Mouse (Mus musculus): ENCODE data around the gene Vps16. TPM values are rescaled to one million over a fixed set of nuclear protein-coding genes. Genes with fewer than 3 reads are reported as not detected.

Vps16 gene
- polyA plus RNA-seq, 1 experiment from 2014 or later: 105 TPM

- Histone ChIP-seq H3K9me3 (no peaks in the 10 kb centered on the region), H3K9ac (no peak overlapping the region), H3K4me2 (no peak overlapping the region), H3K27me3 (peaks cover 3% of the 10 kb centered on the region; the same call in 1 of the 2 replicates), H3K36me3 (peaks cover 9% of the 10 kb centered on the region), H3K4me3 (no peak overlapping the region), H3K4me1 (peaks cover 25% of the 10 kb centered on the region), H3K27ac (no peak overlapping the region)
- 90% methylated on average over 1 of the region's 1 CpGs for WGBS
- no peak for ATAC-seq (ENCODE audit: insufficient number of reproducible peaks, insufficient read depth, low FRiP score, low TSS enrichment, low read depth)
Measured at GRCm38 (mm10) chr2:130400046-130400445, 24.1 kb upstream of the Vps16 start.

GRCm38 (mm10) chr2:130401891-130402290 is 22.2 kb upstream of the Vps16 start:
- H3K9me3 ChIP-seq: no peaks in the 10 kb centered on the region

GRCm38 (mm10) chr2:130404939-130405338 is 19.2 kb upstream of the Vps16 start, which contains the start of the genes Gm28372 and 1700020A23Rik:
Gene Gm28372 (plus strand): TSS chr2:130405239.
Gene 1700020A23Rik (plus strand): TSS chr2:130405259.
- no peak for ATAC-seq (ENCODE audit: insufficient number of reproducible peaks, insufficient read depth, low FRiP score, low TSS enrichment, low read depth)
- Histone ChIP-seq H3K36me3 (no peaks in the 10 kb centered on the region), H3K27me3 (no peaks in the 10 kb centered on the region; the same call in 1 of the 2 replicates), H3K9me3 (no peaks in the 10 kb centered on the region), H3K4me1 (peaks cover 22% of the 10 kb centered on the region), H3K4me2 (no peak within 1 kb of the TSS), H3K4me3 (no peak within 1 kb of the TSS), H3K9ac (no peak within 1 kb of the TSS), H3K27ac (no peak within 1 kb of the TSS)
- 89% methylated on average over 1 of the region's 1 CpGs for WGBS

More at GRCm38 (mm10) chr2:130401891-130402290, 22.2 kb upstream of the Vps16 start:
- Histone ChIP-seq H3K9ac (no peak overlapping the region), H3K27me3 (peaks cover 3% of the 10 kb centered on the region; the same call in 1 of the 2 replicates), H3K4me2 (no peak overlapping the region), H3K27ac (no peak overlapping the region), H3K36me3 (no peaks in the 10 kb centered on the region), H3K4me1 (peaks cover 16% of the 10 kb centered on the region), H3K4me3 (no peak overlapping the region)
- no peak for ATAC-seq (ENCODE audit: insufficient number of reproducible peaks, insufficient read depth, low FRiP score, low TSS enrichment, low read depth)
- WGBS: 79% methylated on average over 4 of the region's 4 CpGs

- Histone ChIP-seq H3K4me2 (no peak within 1 kb of the TSS), H3K27ac (no peak within 1 kb of the TSS), H3K4me3 (no peak within 1 kb of the TSS), H3K4me1 (peaks cover 20% of the 10 kb centered on the region), H3K9ac (0 out of 2 replicates have a peak within 1 kb of the TSS, but pooled peaks have one; percentile 6), H3K27me3 (no peaks in the 10 kb centered on the region; the same call in 1 of the 2 replicates), H3K9me3 (no peaks in the 10 kb centered on the region), H3K36me3 (no peaks in the 10 kb centered on the region)
- 77% methylated on average over 2 of the region's 2 CpGs for WGBS
- ATAC-seq (ENCODE audit: insufficient number of reproducible peaks, insufficient read depth, low FRiP score, low TSS enrichment, low read depth): no peak
Measured at GRCm38 (mm10) chr2:130406178-130406577, 18.0 kb upstream of the Vps16 start, which contains the start of gene Tmem239. Gene Tmem239 (plus strand): TSS chr2:130406478.

- Histone ChIP-seq H3K4me2 (0 out of 2 replicates have a peak overlapping the region, but pooled peaks have one; percentile 9), H3K27ac (peak overlapping the region; percentile 72), H3K4me3 (no peak overlapping the region), H3K9me3 (no peaks in the 10 kb centered on the region), H3K27me3 (no peaks in the 10 kb centered on the region; the same call in 1 of the 2 replicates), H3K9ac (no peak overlapping the region), H3K4me1 (peaks cover 34% of the 10 kb centered on the region), H3K36me3 (no peaks in the 10 kb centered on the region)
- ATAC-seq (ENCODE audit: insufficient number of reproducible peaks, insufficient read depth, low FRiP score, low TSS enrichment, low read depth): peak; percentile 53
- 6% methylated on average over 6 of the region's 6 CpGs for WGBS
Measured at GRCm38 (mm10) chr2:130408194-130408593, 15.9 kb upstream of the Vps16 start.

- H3K4me2 ChIP-seq: no peak overlapping the region
- H3K27ac ChIP-seq: peak overlapping the region; percentile 74
- H3K27me3 ChIP-seq: no peaks in the 10 kb centered on the region
- H3K9me3 ChIP-seq: no peaks in the 10 kb centered on the region
- no peaks in the 10 kb centered on the region for H3K36me3 ChIP-seq
- no peak overlapping the region for H3K4me3 ChIP-seq
- ATAC-seq (ENCODE audit: insufficient number of reproducible peaks, insufficient read depth, low FRiP score, low TSS enrichment, low read depth): peak; percentile 81
- WGBS: 31% methylated on average over 16 of the region's 16 CpGs
- no peak overlapping the region for H3K9ac ChIP-seq
- peaks cover 33% of the 10 kb centered on the region for H3K4me1 ChIP-seq
Measured at GRCm38 (mm10) chr2:130411558-130412495, 12.3 kb upstream of the Vps16 start.

- 84% methylated on average over 3 of the region's 3 CpGs for WGBS
- Histone ChIP-seq H3K27ac (peak overlapping the region; percentile 73), H3K4me3 (no peak overlapping the region), H3K9me3 (no peaks in the 10 kb centered on the region), H3K4me1 (peaks cover 25% of the 10 kb centered on the region), H3K36me3 (no peaks in the 10 kb centered on the region), H3K4me2 (no peak overlapping the region), H3K27me3 (no peaks in the 10 kb centered on the region), H3K9ac (no peak overlapping the region)
- no peak for ATAC-seq (ENCODE audit: insufficient number of reproducible peaks, insufficient read depth, low FRiP score, low TSS enrichment, low read depth)
Measured at GRCm38 (mm10) chr2:130412775-130413174, 11.4 kb upstream of the Vps16 start.

GRCm38 (mm10) chr2:130414094-130414856 is 9.9 kb upstream of the Vps16 start:
- H3K27me3 ChIP-seq: no peaks in the 10 kb centered on the region

GRCm38 (mm10) chr2:130421781-130422620 is 2.1 kb upstream of the Vps16 start:
- Histone ChIP-seq H3K9ac (no peak overlapping the region), H3K27ac (no peak overlapping the region), H3K4me2 (0 out of 2 replicates have a peak overlapping the region, but pooled peaks have one; percentile 1), H3K4me3 (no peak overlapping the region), H3K27me3 (no peaks in the 10 kb centered on the region), H3K4me1 (peaks cover 38% of the 10 kb centered on the region), H3K9me3 (no peaks in the 10 kb centered on the region), H3K36me3 (peaks cover 28% of the 10 kb centered on the region)
- no peak for ATAC-seq (ENCODE audit: insufficient number of reproducible peaks, insufficient read depth, low FRiP score, low TSS enrichment, low read depth)
- whole genome bisulfite sequencing: 96% methylated on average over 26 of the region's 26 CpGs

More at GRCm38 (mm10) chr2:130414094-130414856, 9.9 kb upstream of the Vps16 start:
- H3K27ac ChIP-seq: no peak overlapping the region
- H3K9me3 ChIP-seq: no peaks in the 10 kb centered on the region
- H3K36me3 ChIP-seq: peaks cover 7% of the 10 kb centered on the region
- H3K9ac ChIP-seq: no peak overlapping the region
- H3K4me2 ChIP-seq: no peak overlapping the region
- H3K4me3 ChIP-seq: no peak overlapping the region
- H3K4me1 ChIP-seq: peaks cover 17% of the 10 kb centered on the region
- no peak for ATAC-seq (ENCODE audit: insufficient number of reproducible peaks, insufficient read depth, low FRiP score, low TSS enrichment, low read depth)
- WGBS: 73% methylated on average over 6 of the region's 6 CpGs

- Histone ChIP-seq H3K36me3 (peaks cover 28% of the 10 kb centered on the region), H3K9ac (peak overlapping the region; percentile 92), H3K27me3 (no peaks in the 10 kb centered on the region), H3K4me2 (peak overlapping the region; percentile 84), H3K27ac (peak overlapping the region; percentile 92), H3K9me3 (no peaks in the 10 kb centered on the region), H3K4me1 (peaks cover 38% of the 10 kb centered on the region), H3K4me3 (peak overlapping the region; percentile 84)
- 17% methylated on average over 49 of the region's 49 CpGs for WGBS
- ATAC-seq (ENCODE audit: insufficient number of reproducible peaks, insufficient read depth, low FRiP score, low TSS enrichment, low read depth): peak; percentile 77
Measured at GRCm38 (mm10) chr2:130423397-130424125, 578 bp upstream of the Vps16 start.

Data from embryonic facial prominence, embryonic 13.5 days (tissue).